Comparison of ENCODE assay signal across 13 mouse cellular contexts in genomic region chr5:111050135-111050534, GRCm38 (mm10).
DNase-seq lines count a peak whose midpoint lies in the region; ATAC-seq lines count a peak whose summit lies in the region.
"Had no signal": no experiment of that assay in that cellular context is flagged by ENCODE, and none has a peak within 500 bp of the region (broad histone marks: within the 10 kb centered on the region; RNA-seq: fewer than 3 reads in every experiment).

No protein-coding gene starts in this region.

- no peak overlapping the region for H3K4me2 ChIP-seq in forebrain, embryonic 14.5 days (ENCODE audit: low read length)
- no peak overlapping the region for H3K4me2 ChIP-seq in midbrain, embryonic 15.5 days
- H3K4me2 ChIP-seq: embryonic facial prominence, embryonic 15.5 days; liver, embryonic 13.5 days had no signal

- 58% methylated on average over 9 of the region's 9 CpGs for WGBS in forebrain, embryonic 14.5 days
- WGBS in forebrain, embryonic 10.5 days, result 90% methylated on average over 9 of the region's 9 CpGs
- WGBS in midbrain, embryonic 15.5 days, result 68% methylated on average over 9 of the region's 9 CpGs

- intact Hi-C loops in left cerebral cortex, postnatal 4 days (cut with DNase I), result no loop called here
- intact Hi-C loops in left cerebral cortex, postnatal 10 days (cut with DNase I), result no loop called here

- H3K27ac ChIP-seq in forebrain, embryonic 14.5 days (ENCODE audit: low read depth, low read length), result no peak overlapping the region; the same call in 1 of the 2 replicates
- no peak overlapping the region for H3K27ac ChIP-seq in forebrain, embryonic 10.5 days
- no peak overlapping the region for H3K27ac ChIP-seq in midbrain, embryonic 15.5 days
- H3K27ac ChIP-seq: embryonic facial prominence, embryonic 15.5 days; liver, embryonic 13.5 days had no signal

- peak; percentile 75 for DNase-seq in forebrain, embryonic 14.5 days (ENCODE audit: low spot score)
- no peak for DNase-seq in forebrain, embryonic 10.5 days (ENCODE audit: extremely low spot score, low spot score)
- DNase-seq in left cerebral cortex, postnatal 4 days, result peak; percentile 91
- no peak for DNase-seq in left cerebral cortex, postnatal 10 days (ENCODE audit: extremely low spot score in 1 of 2, low spot score in 2 of 2)
- peak; percentile 72 to 81 for DNase-seq in cerebellum, postnatal 25 days
- peak; percentile 77 for DNase-seq in lung, postnatal 36 days
- DNase-seq in retina, embryonic 14.5 days (ENCODE audit: low spot score), result no peak
- DNase-seq: gastrocnemius, postnatal 25 days; liver, embryonic 13.5 days had no signal

- H3K9ac ChIP-seq in forebrain, embryonic 14.5 days (ENCODE audit: low read length), result no peak overlapping the region
- H3K9ac ChIP-seq in midbrain, embryonic 15.5 days, result no peak overlapping the region
- H3K9ac ChIP-seq: embryonic facial prominence, embryonic 15.5 days; liver, embryonic 13.5 days had no signal

- H3K27me3 ChIP-seq in forebrain, embryonic 14.5 days (replicated peaks; ENCODE audit: control insufficient read depth, insufficient read depth, low read length), result no peaks in the 10 kb centered on the region
- no peaks in the 10 kb centered on the region for H3K27me3 ChIP-seq in forebrain, embryonic 10.5 days (ENCODE audit: poor library complexity, severe bottlenecking)
- no peaks in the 10 kb centered on the region for H3K27me3 ChIP-seq in midbrain, embryonic 15.5 days (replicated peaks)
- H3K27me3 ChIP-seq: embryonic facial prominence, embryonic 15.5 days; liver, embryonic 13.5 days; Patski had no signal

- H3K4me1 ChIP-seq in forebrain, embryonic 14.5 days (ENCODE audit: control insufficient read depth, insufficient read depth, low read length), result peaks cover 50% of the 10 kb centered on the region
- H3K4me1 ChIP-seq in forebrain, embryonic 10.5 days, result peaks cover 51% of the 10 kb centered on the region
- peaks cover 56% of the 10 kb centered on the region for H3K4me1 ChIP-seq in midbrain, embryonic 15.5 days
- H3K4me1 ChIP-seq: liver, embryonic 13.5 days had no signal

- H3K4me3 ChIP-seq in forebrain, embryonic 14.5 days (ENCODE audit: low read depth, low read length), result no peak overlapping the region
- no peak overlapping the region for H3K4me3 ChIP-seq in forebrain, embryonic 10.5 days
- H3K4me3 ChIP-seq in midbrain, embryonic 15.5 days, result no peak overlapping the region
- H3K4me3 ChIP-seq: embryonic facial prominence, embryonic 15.5 days; liver, embryonic 13.5 days had no signal

- no peaks in the 10 kb centered on the region for H3K36me3 ChIP-seq in forebrain, embryonic 14.5 days (ENCODE audit: control insufficient read depth, insufficient read depth, low read length)
- H3K36me3 ChIP-seq in forebrain, embryonic 10.5 days (replicated peaks), result 0 out of 2 replicates have a peak, but pooled peaks cover 3% of the 10 kb centered on the region
- H3K36me3 ChIP-seq in midbrain, embryonic 15.5 days (replicated peaks), result no peaks in the 10 kb centered on the region
- H3K36me3 ChIP-seq: embryonic facial prominence, embryonic 15.5 days; liver, embryonic 13.5 days had no signal

- no peaks in the 10 kb centered on the region for H3K9me3 ChIP-seq in forebrain, embryonic 14.5 days (replicated peaks; ENCODE audit: control insufficient read depth, low read length)
- 0 out of 2 replicates have a peak, but pooled peaks cover 4% of the 10 kb centered on the region for H3K9me3 ChIP-seq in forebrain, embryonic 10.5 days
- H3K9me3 ChIP-seq in midbrain, embryonic 15.5 days, result no peaks in the 10 kb centered on the region
- H3K9me3 ChIP-seq: embryonic facial prominence, embryonic 15.5 days; liver, embryonic 13.5 days had no signal

- no peak; the same call in 1 of the 2 replicates for ATAC-seq in forebrain, embryonic 14.5 days
- ATAC-seq in midbrain, embryonic 15.5 days (replicated peaks), result no peak
- ATAC-seq: inflammation-experienced regulatory T-cells, adult 6 months; Patski had no signal

Comparison
In these comparisons a context has a peak if more than half of its experiments do, and no peak if none do; other contexts are left out.
1. DNase-seq: peak in forebrain, embryonic 14.5 days (single experiment), left cerebral cortex, postnatal 4 days (single experiment), cerebellum, postnatal 25 days (2 of 2) and lung, postnatal 36 days (single experiment); none in forebrain, embryonic 10.5 days (single experiment), left cerebral cortex, postnatal 10 days (0 of 2) and retina, embryonic 14.5 days (single experiment).